Mouse (Mus musculus) inflammation-experienced regulatory T-cells (primary cell): Measurements from ENCODE around the gene Clasp2. TPM values are rescaled to one million over a fixed set of nuclear protein-coding genes. Genes with fewer than 3 reads are reported as not detected.

Experiments used
- polyA plus RNA-seq, 2 experiments: library from polyadenylated mRNA; unstranded; fragments of 100-300 nt; shearing (Covaris generic); gene quantifications; one replicate each; pipeline ENCODE4 v1.2.1; 2017

The Clasp2 gene
- polyA plus RNA-seq = 10 to 100 TPM; 19.0 to 19.1 TPM

GRCm38 (mm10) chr9:113741108-113741636, at the start of gene Clasp2:
Clasp2 (plus strand) TSS chr9:113741473.

GRCm38 (mm10) chr9:113707481-113708360, 33.6 kb upstream of the Clasp2 start, which contains the start of gene Pdcd6ip:
Pdcd6ip (minus strand) TSS chr9:113708259.

GRCm38 (mm10) chr9:113930534-113931374, 189.5 kb downstream of the Clasp2 start, which contains the start of gene Ubp1:
Ubp1 (plus strand) TSS chr9:113930934.

Other genes starting within 250 kb of the Clasp2 start
- 100 to 1,000 TPM; 158 to 204 TPM for gene Pdcd6ip, start 33.2 kb upstream of the Clasp2 start, polyA plus RNA-seq
- gene Ubp1, start 189.5 kb downstream of the Clasp2 start, polyA plus RNA-seq = 10 to 100 TPM; 61.8 to 69.0 TPM